Mouse (Mus musculus): ENCODE measurements around the gene Acot4. TPM values are rescaled to one million over a fixed set of nuclear protein-coding genes. Genes with fewer than 3 reads are reported as not detected.
"Not testable (repeated sequence)": the region's sequence is repeated elsewhere in the genome, so short reads cannot be mapped to it uniquely, and the experiment has no call there.

Gene Acot4
- total RNA-seq (2021) = 1 to 10 TPM in 1 of 2 experiments, under 1 TPM in 1; 0.96 to 4.6 TPM
- long read RNA-seq, experiment 1, full-length matches to known transcripts = 8 of 9 reads
- long read RNA-seq, experiment 1, partial matches to known transcripts = 0 of 9 reads
- long read RNA-seq, experiment 1, other reads (novel, unspliced or antisense) = 1 of 9 reads
- long read RNA-seq, experiment 2 = 0 reads

DNA sequence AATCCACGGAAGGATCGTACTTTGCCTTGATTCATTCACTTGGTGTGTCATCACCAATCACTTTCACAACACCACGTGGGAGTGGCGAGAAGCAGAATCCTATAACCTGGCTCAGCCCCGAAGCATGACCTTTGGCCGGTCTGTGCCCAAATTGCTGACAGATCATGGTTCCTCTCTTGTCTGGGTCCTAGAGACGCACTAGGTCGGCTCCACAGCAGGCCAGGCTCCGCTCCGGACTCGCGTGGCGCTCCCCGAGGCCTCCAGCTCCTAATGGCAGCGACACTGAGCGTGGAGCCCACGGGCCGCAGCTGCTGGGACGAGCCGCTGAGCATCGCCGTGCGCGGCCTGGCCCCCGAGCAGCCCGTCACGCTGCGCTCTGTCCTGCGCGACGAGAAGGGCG, at the start of gene Acot4:
TSS of gene Acot4 (plus strand) at position 139 of the 400 bp plus-strand sequence.
- peak; percentile 51 to 55 for DNase-seq

DNA sequence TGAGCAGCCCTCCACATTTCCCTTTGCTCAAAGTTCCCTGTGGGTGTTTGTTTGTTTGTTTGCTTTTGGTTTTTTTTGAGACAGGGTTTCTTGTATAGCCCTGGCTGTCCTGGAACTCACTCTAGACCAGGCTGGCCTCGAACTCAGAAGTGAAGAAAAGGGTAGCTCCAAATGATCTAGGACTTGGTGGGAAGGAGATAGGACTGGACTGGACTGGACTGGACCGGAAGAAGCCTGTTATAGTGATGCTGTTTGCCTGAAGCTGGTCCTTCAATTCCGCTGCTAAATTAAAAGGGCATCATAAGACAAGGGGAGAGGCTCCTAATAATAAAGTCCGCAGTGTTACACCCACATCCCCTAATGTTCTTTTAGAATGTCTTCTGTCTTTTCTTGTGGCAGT, 49.7 kb upstream of the Acot4 start:
- no peak for DNase-seq

- DNase-seq = no peak
These were observed 48.8 kb upstream of the Acot4 start for GRCm38 (mm10) chr12:83989378-83989777.

GRCm38 (mm10) chr12:83997221-83997620, 41.0 kb upstream of the Acot4 start:
- DNase-seq = no peak

DNA sequence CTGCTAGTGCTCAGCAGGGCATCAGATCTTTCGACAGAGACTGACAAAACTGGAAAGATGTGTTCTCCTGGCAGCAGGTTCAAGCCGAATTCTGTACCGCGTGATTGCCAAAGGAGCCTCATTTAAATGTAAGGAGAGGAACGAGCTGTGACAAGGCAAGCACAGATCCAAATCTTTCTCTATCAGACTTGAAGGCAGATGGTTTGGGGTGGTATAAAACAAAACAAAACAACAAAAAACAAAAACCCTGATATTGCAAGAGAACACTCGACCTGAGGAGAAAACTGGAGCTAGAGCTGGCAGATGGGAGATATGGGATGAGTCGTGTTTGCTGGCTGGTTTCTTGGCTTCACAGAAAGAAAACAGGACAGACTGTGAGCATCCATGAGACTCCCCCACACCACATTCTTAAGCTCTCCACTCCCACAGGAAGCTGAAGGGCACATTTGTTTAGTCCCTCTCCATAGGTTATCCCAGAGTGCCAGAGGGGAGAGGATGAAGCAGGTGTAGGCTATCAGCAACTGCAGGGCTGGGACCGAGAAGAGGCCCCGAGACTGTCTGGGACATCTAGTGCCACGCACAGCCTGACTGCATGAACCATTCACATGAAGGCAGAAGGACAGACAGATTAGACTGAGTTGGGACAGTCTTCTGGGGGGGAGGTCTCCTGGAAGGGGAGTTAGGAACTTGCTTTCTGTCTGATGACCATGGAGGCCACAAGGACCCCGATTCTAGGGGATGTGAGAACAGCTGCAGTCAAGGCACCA, 39.7 kb upstream of the Acot4 start:
- no peak for DNase-seq

DNA sequence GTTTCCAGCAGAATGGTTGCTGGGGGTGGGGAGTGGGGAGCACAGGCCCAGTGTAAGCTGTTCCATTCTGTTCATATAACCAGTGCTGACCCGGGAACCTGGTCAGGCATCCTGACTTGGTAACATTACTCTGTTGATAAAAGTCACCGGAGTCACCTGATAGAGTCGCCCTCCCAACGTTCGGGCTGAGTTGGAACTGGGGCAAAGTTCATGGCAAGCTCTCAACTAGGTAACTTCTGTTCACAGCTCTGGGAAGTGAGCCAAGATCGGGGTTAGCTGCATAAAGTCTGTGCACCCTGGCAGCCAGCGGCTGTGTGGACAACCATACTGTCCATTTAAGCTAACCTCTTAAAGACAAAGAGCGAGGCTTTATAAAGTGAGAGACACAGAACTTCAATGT, 38.9 kb upstream of the Acot4 start:
- peak; percentile 41 to 84 for DNase-seq

GRCm38 (mm10) chr12:84000418-84000817, 37.8 kb upstream of the Acot4 start:
- DNase-seq = no peak

GRCm38 (mm10) chr12:84003866-84004265, 34.3 kb upstream of the Acot4 start:
- no peak for DNase-seq

DNA sequence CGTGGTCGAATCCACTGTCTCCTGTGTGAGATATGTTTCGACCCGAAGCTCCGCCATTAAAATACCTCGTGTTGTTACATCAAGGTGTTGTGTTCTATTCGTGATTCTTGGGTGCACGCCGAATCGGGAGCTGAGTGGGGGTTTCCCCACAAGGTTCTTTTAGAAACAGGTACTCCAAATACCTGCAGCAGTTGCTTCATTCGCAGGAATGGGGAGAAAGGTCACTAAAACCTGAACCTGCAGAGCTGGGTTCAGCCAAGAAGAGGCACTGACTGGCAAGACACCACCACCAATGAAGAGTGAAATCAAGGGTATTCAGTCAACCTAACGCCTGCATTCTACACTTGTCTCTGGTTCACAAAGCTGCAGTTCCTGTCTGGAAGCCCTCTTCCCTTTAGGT, 29.9 kb upstream of the Acot4 start:
- DNase-seq = no peak

GRCm38 (mm10) chr12:84008729-84009128, 29.4 kb upstream of the Acot4 start:
- no peak for DNase-seq

- DNase-seq = peak; percentile 71 to 75
These were observed 28.8 kb upstream of the Acot4 start, which contains the start of gene Acot1 for GRCm38 (mm10) chr12:84009171-84009965. Acot1 (plus strand) TSS chr12:84009490.

- DNase-seq = no peak
These were observed 28.0 kb upstream of the Acot4 start for GRCm38 (mm10) chr12:84010201-84010600.

GRCm38 (mm10) chr12:84011251-84012040, 26.7 kb upstream of the Acot4 start:
- DNase-seq = peak; percentile 88 to 89

- no peak for DNase-seq
These were observed 25.0 kb upstream of the Acot4 start for GRCm38 (mm10) chr12:84013130-84013529.

GRCm38 (mm10) chr12:84013701-84014100, 24.5 kb upstream of the Acot4 start:
- no peak for DNase-seq

DNA sequence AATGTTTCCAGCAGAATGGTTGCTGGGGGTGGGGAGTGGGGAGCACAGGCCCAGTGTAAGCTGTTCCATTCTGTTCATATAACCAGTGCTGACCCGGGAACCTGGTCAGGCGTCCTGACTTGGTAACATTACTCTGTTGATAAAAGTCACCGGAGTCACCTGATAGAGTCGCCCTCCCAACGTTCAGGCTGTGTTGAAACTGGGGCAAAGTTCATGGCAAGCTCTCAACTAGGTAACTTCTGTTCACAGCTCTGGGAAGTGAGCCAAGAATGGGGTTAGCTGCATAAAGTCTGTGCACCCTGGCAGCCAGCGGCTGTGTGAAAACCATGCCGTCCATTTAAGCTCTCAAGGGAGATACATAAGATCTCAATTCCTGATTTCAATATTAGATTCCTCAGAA, 17.7 kb upstream of the Acot4 start:
- peak; percentile 56 to 82 for DNase-seq

- not testable (repeated sequence) for DNase-seq
These were observed 15.9 kb upstream of the Acot4 start for GRCm38 (mm10) chr12:84022266-84022665.

DNA sequence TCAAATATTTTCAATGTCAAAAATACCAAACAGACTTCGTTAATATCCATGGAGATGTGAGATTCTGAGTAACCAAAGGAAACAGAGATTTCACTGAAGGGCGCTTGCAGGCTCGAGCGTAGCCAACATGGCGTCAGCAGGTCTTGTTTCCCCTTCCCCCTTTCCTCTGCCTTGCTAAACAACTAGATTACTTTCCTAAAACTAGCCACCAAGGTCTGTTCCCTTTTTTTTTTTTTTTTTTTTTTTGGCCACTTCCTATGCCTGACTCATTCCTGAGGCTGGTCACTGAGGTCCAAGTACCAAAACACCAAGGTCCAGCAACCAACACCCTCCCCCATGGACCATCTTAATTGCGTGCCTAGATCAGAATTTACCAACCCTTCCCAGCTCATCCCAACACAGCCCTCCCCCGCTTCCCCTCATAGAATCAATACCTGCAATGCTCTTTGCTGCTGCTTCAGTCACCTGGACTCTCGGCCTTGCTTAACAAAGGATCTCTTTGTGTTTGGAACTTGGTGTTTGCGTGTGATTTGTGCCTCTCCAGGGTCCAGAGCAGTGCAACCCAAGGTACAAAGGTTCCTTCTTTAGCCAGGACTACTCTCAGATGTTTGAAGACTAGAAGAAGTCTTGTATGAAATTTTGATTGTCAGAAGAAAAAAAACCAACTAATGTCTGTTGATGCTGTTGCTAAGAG, 15.0 kb upstream of the Acot4 start:
- DNase-seq = no peak

GRCm38 (mm10) chr12:84025888-84026287, 12.3 kb upstream of the Acot4 start:
- DNase-seq = no peak

- not testable (repeated sequence) for DNase-seq
These were observed 9.9 kb upstream of the Acot4 start for GRCm38 (mm10) chr12:84028328-84028727.

DNA sequence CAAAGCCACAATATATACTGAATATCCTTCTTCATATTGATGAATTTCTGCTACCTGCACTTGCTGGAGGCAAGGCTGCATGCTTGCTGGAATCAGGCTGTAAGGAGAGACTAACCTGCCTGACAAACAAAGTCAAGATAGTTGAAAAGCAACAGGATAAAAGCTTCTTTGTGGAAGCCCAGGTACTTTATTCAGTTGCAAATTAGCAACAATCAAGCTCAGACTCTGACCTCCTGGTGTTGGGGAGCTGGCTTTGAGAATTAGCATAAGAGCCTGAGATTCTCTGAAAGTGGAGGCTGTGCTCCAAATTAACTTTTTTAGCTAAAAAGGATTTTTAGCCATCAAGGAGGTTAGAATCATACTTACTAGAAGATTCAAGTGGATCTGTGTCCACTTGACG, 9.1 kb upstream of the Acot4 start:
- DNase-seq = not testable (repeated sequence)

Measured in adrenal gland, postnatal 36 days (tissue).